Mouse (Mus musculus) liver, embryonic 13.5 days (tissue): Measurements from ENCODE around the gene Zfp575. TPM values are rescaled to one million over a fixed set of nuclear protein-coding genes. Genes with fewer than 3 reads are reported as not detected.
"Not testable (repeated sequence)": the region's sequence is repeated elsewhere in the genome, so short reads cannot be mapped to it uniquely, and the experiment has no call there.

Experiments used
- ATAC-seq: fragments of 200-750 bp; cut with Nextera tagmentation; 2 replicates; pipeline ENCODE4 v1.8.0; 2017; ENCODE audit warnings: low read depth, mild to moderate bottlenecking, moderate number of reproducible peaks, moderate library complexity
- DNase-seq: peaks from one replicate; pipeline ENCODE4 v3.0.0; 2022
- H3K27ac ChIP-seq: fragments of 300-500 bp; sonication (generic); 2 replicates; pipeline ENCODE4 v1.5.1; 2015; ENCODE audit warnings: moderate library complexity, mild to moderate bottlenecking, inconsistent platforms
- H3K27me3 ChIP-seq: fragments of 300-500 bp; sonication (generic); 2 replicates; pipeline ENCODE4 v1.6.1; 2015; ENCODE audit warnings: mild to moderate bottlenecking, inconsistent platforms
- H3K36me3 ChIP-seq: fragments of 300-500 bp; sonication (generic); 2 replicates; pipeline ENCODE4 v1.6.1; 2015; ENCODE audit warnings: mild to moderate bottlenecking, inconsistent platforms
- H3K4me1 ChIP-seq: fragments of 300-500 bp; sonication (generic); replicated peaks from 2 replicates; pipeline ENCODE4 v1.6.1; 2015; ENCODE audit warnings: inconsistent platforms
- H3K4me2 ChIP-seq: fragments of 300-500 bp; sonication (generic); 2 replicates; pipeline ENCODE4 v1.6.1; 2015; ENCODE audit warnings: inconsistent platforms, mild to moderate bottlenecking, moderate library complexity
- H3K4me3 ChIP-seq: fragments of 300-500 bp; sonication (generic); replicated peaks from 2 replicates; pipeline ENCODE4 v1.5.1; 2015; ENCODE audit warnings: mild to moderate bottlenecking, inconsistent platforms
- H3K9ac ChIP-seq: fragments of 300-500 bp; sonication (generic); 2 replicates; pipeline ENCODE4 v1.6.1; 2015; ENCODE audit warnings: mild to moderate bottlenecking, inconsistent platforms
- H3K9me3 ChIP-seq: fragments of 300-500 bp; sonication (generic); replicated peaks from 2 replicates; pipeline ENCODE4 v1.6.1; 2016; ENCODE audit warnings: inconsistent platforms
- WGBS: fragments of 180-500 bp; shearing (Covaris S2); methylation state at CpG from one replicate; pipeline ENCODE4 v1.1.7; 2015; ENCODE audit not compliant: insufficient replicate concordance; 5-methylcytosine and 5-hydroxymethylcytosine counted together
- polyA plus RNA-seq: library from polyadenylated mRNA; unstranded; fragments of >200 nt; fragmentation: Nextera tagmentation; extraction: Ambion mirVana; gene quantifications from 2 replicates; pipeline ENCODE4 v1.2.1, GENCODE M21; 2015

The Zfp575 gene
- 0.31 and 0.34 TPM in 2 replicates for polyA plus RNA-seq

- WGBS = 11% methylated on average over 30 of the region's 30 CpGs
- peak within 1 kb of the TSS; percentile 43; the same call in 1 of the 2 replicates for H3K9ac ChIP-seq
- no peak within 1 kb of the TSS for H3K27ac ChIP-seq
- H3K27me3 ChIP-seq = peaks cover 32% of the 10 kb centered on the region
- no peak for DNase-seq
- no peaks in the 10 kb centered on the region for H3K36me3 ChIP-seq
- ATAC-seq = peak; percentile 6; the same call in 1 of the 2 replicates
- peaks cover 44% of the 10 kb centered on the region for H3K4me1 ChIP-seq
- 0 out of 2 replicates have a peak, but pooled peaks cover 2% of the 10 kb centered on the region for H3K9me3 ChIP-seq
- H3K4me3 ChIP-seq = peak within 1 kb of the TSS; percentile 56
- H3K4me2 ChIP-seq = peak within 1 kb of the TSS; percentile 76
Measured at GRCm38 (mm10) chr7:24587330-24588105, at the start of gene Zfp575, which contains the start of gene Ethe1. Gene Zfp575 (minus strand): TSS chr7:24587641. Gene Ethe1 (plus strand): TSS chr7:24587543.

DNA sequence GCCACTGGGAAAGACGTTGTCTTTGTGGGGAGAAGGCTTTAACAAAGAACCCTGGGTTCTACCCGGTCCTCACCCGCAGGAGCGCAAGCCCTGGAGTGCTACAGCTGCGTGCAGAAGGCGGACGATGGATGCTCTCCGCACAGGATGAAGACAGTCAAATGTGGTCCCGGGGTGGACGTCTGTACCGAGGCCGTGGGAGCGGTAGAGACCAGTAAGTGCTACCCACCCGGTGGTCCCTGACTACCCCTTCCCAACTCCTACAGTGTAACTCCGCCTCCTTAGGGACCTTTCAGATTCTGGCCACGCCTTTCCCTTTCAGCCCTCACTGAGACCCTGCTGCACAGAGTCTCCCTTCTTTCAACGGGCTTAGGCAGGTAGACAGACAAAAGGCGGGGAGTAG, 49.6 kb upstream of the Zfp575 start:
- Histone ChIP-seq H3K4me1 (peaks cover 12% of the 10 kb centered on the region), H3K27me3 (peaks cover 59% of the 10 kb centered on the region), H3K36me3 (no peaks in the 10 kb centered on the region), H3K9me3 (no peaks in the 10 kb centered on the region), H3K4me2 (no peak overlapping the region), H3K27ac (no peak overlapping the region), H3K9ac (no peak overlapping the region), H3K4me3 (no peak overlapping the region)
- DNase-seq (no peak), ATAC-seq (0 out of 2 replicates have a peak, but pooled peaks have one; percentile 4)
- 9% methylated on average over 18 of the region's 18 CpGs for WGBS

GRCm38 (mm10) chr7:24636264-24636663, 48.8 kb upstream of the Zfp575 start, which contains the start of gene Lypd3:
Gene Lypd3 (plus strand): TSS chr7:24636550.
- H3K27me3 ChIP-seq = peaks cover 53% of the 10 kb centered on the region
- no peak within 1 kb of the TSS for H3K4me2 ChIP-seq
- no peak within 1 kb of the TSS for H3K4me3 ChIP-seq
- 38% methylated on average over 15 of the region's 15 CpGs for WGBS
- no peak within 1 kb of the TSS for H3K27ac ChIP-seq
- H3K9ac ChIP-seq = no peak within 1 kb of the TSS
- no peaks in the 10 kb centered on the region for H3K9me3 ChIP-seq
- H3K36me3 ChIP-seq = no peaks in the 10 kb centered on the region
- no peak for ATAC-seq
- DNase-seq = no peak
- H3K4me1 ChIP-seq = peaks cover 12% of the 10 kb centered on the region

GRCm38 (mm10) chr7:24630116-24630880, 42.9 kb upstream of the Zfp575 start:
- no peak overlapping the region for H3K27ac ChIP-seq

DNA sequence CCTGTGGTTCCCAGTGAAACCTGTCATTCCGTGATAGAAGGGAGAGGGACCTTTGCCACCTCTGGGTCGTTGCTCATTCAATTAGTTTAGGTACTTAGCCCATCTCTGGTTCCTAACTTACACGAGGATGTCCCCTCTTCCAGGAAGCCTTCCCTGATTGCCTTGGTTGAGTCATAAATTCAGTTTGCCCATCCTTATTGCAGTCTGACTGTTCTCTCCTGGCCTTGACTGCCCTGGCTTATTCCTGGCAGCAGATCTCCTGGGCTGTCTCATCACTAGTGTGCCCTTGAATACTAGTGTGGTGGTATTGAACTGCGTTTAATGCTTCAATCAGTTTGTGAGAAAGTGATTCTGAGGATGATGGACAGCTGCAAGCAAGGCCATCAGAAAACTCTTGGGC, 42.2 kb upstream of the Zfp575 start:
- H3K4me3 ChIP-seq = no peak overlapping the region
- H3K27ac ChIP-seq = no peak overlapping the region
- H3K9me3 ChIP-seq = no peaks in the 10 kb centered on the region
- peak overlapping the region; percentile 69; the same call in 1 of the 2 replicates for H3K4me2 ChIP-seq
- ATAC-seq (no peak), DNase-seq (no peak)
- WGBS = 57% methylated on average over 4 of the region's 4 CpGs
- H3K4me1 ChIP-seq = peaks cover 9% of the 10 kb centered on the region
- no peaks in the 10 kb centered on the region for H3K36me3 ChIP-seq
- no peaks in the 10 kb centered on the region for H3K27me3 ChIP-seq
- H3K9ac ChIP-seq = no peak overlapping the region

More at GRCm38 (mm10) chr7:24630116-24630880, 42.9 kb upstream of the Zfp575 start:
- Histone ChIP-seq H3K9ac (no peak overlapping the region), H3K4me3 (no peak overlapping the region), H3K27me3 (no peaks in the 10 kb centered on the region), H3K36me3 (no peaks in the 10 kb centered on the region), H3K9me3 (no peaks in the 10 kb centered on the region), H3K4me1 (peaks cover 9% of the 10 kb centered on the region), H3K4me2 (no peak overlapping the region)
- DNase-seq (no peak), ATAC-seq (no peak)
- WGBS = 67% methylated on average over 10 of the region's 10 CpGs

GRCm38 (mm10) chr7:24628685-24629610, 41.5 kb upstream of the Zfp575 start:
- Histone ChIP-seq H3K27ac (no peak overlapping the region), H3K9ac (peak overlapping the region; percentile 62; the same call in 1 of the 2 replicates), H3K27me3 (no peaks in the 10 kb centered on the region), H3K4me1 (peaks cover 9% of the 10 kb centered on the region), H3K4me3 (peak overlapping the region; percentile 44), H3K36me3 (no peaks in the 10 kb centered on the region), H3K9me3 (no peaks in the 10 kb centered on the region), H3K4me2 (peak overlapping the region; percentile 69)
- 8% methylated on average over 26 of the region's 33 CpGs for WGBS
- ATAC-seq = peak; percentile 88
- DNase-seq = peak; percentile 77

GRCm38 (mm10) chr7:24622967-24623366, 35.5 kb upstream of the Zfp575 start:
- WGBS = 71% methylated on average over 6 of the region's 6 CpGs

DNA sequence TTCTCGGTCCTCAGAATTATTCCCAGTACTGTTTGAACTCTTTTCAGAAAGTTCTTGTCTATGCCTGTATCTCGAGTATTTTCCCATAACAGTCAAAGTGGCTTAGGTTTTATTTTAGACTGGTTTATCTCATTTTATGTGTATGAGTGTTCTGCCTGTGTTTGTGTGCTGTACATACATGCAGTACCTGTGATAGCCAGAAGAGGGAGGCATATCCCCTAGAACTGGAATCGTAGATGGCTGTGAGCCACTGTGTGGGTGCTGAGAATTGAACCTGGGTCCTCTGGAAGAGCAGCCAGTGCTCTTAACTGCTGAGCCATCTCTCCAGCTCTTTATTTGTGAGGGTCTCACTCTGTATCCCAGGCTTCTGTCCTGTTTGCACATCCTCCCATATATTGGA, 33.8 kb upstream of the Zfp575 start:
- 0 out of 2 replicates have a peak, but pooled peaks cover 4% of the 10 kb centered on the region for H3K9me3 ChIP-seq
- H3K27me3 ChIP-seq = no peaks in the 10 kb centered on the region
- H3K36me3 ChIP-seq = peaks cover 13% of the 10 kb centered on the region
- 64% methylated on average over 3 of the region's 3 CpGs for WGBS
- ATAC-seq = no peak
- no peak overlapping the region for H3K27ac ChIP-seq
- H3K9ac ChIP-seq = no peak overlapping the region
- H3K4me3 ChIP-seq = no peak overlapping the region
- no peak overlapping the region for H3K4me2 ChIP-seq
- H3K4me1 ChIP-seq = peaks cover 11% of the 10 kb centered on the region; the same call in 1 of the 2 replicates
- no peak for DNase-seq

More at GRCm38 (mm10) chr7:24622967-24623366, 35.5 kb upstream of the Zfp575 start:
- no peak for DNase-seq
- 0 out of 2 replicates have a peak, but pooled peaks cover 4% of the 10 kb centered on the region for H3K9me3 ChIP-seq
- H3K27me3 ChIP-seq = no peaks in the 10 kb centered on the region
- H3K9ac ChIP-seq = no peak overlapping the region
- H3K4me2 ChIP-seq = no peak overlapping the region
- H3K4me1 ChIP-seq = 0 out of 2 replicates have a peak, but pooled peaks cover 3% of the 10 kb centered on the region
- no peak overlapping the region for H3K27ac ChIP-seq
- no peak for ATAC-seq
- no peak overlapping the region for H3K4me3 ChIP-seq
- H3K36me3 ChIP-seq = peaks cover 13% of the 10 kb centered on the region

GRCm38 (mm10) chr7:24619671-24620397, 32.4 kb upstream of the Zfp575 start:
- Histone ChIP-seq H3K4me3 (no peak overlapping the region), H3K27ac (no peak overlapping the region), H3K9ac (no peak overlapping the region), H3K9me3 (0 out of 2 replicates have a peak, but pooled peaks cover 4% of the 10 kb centered on the region), H3K36me3 (peaks cover 13% of the 10 kb centered on the region), H3K4me1 (peaks cover 11% of the 10 kb centered on the region; the same call in 1 of the 2 replicates), H3K27me3 (no peaks in the 10 kb centered on the region), H3K4me2 (no peak overlapping the region)
- WGBS = 78% methylated on average over 13 of the region's 13 CpGs
- no peak for ATAC-seq
- no peak for DNase-seq

GRCm38 (mm10) chr7:24618374-24618773, 30.9 kb upstream of the Zfp575 start:
- not testable (repeated sequence) for DNase-seq, H3K9ac ChIP-seq, H3K4me3 ChIP-seq, H3K27ac ChIP-seq, H3K27me3 ChIP-seq, ATAC-seq, H3K9me3 ChIP-seq, H3K4me2 ChIP-seq
- Histone ChIP-seq H3K4me1 (peaks cover 11% of the 10 kb centered on the region; the same call in 1 of the 2 replicates), H3K36me3 (peaks cover 13% of the 10 kb centered on the region)
- 71% methylated on average over 8 of the region's 8 CpGs for WGBS
